Mouse (Mus musculus) kidney, postnatal 14 days (tissue): ENCODE measurements around the gene Mmp14.

Source experiments
- DNase-seq: peaks from one replicate; pipeline ENCODE4 v3.0.0; 2022; ENCODE audit warnings: mixed read lengths

Gene Mmp14

GRCm38 (mm10) chr14:54431334-54432077, at the start of gene Mmp14:
Gene Mmp14 (plus strand): TSS chr14:54431612.
- DNase-seq = peak; percentile 81

- peak; percentile 52 for DNase-seq
These were observed 49.6 kb upstream of the Mmp14 start for GRCm38 (mm10) chr14:54381816-54382215.

- no peak for DNase-seq
These were observed 48.8 kb upstream of the Mmp14 start for GRCm38 (mm10) chr14:54382641-54383040.

- DNase-seq = peak; percentile 65
These were observed 48.0 kb upstream of the Mmp14 start for GRCm38 (mm10) chr14:54383355-54383771.

- DNase-seq = no peak
These were observed 47.0 kb upstream of the Mmp14 start for GRCm38 (mm10) chr14:54384396-54384795.

GRCm38 (mm10) chr14:54385968-54386618, 45.3 kb upstream of the Mmp14 start:
- DNase-seq = peak; percentile 65

GRCm38 (mm10) chr14:54387546-54387945, 43.9 kb upstream of the Mmp14 start:
- peak; percentile 84 for DNase-seq

GRCm38 (mm10) chr14:54390843-54391242, 40.6 kb upstream of the Mmp14 start:
- no peak for DNase-seq

GRCm38 (mm10) chr14:54393794-54394193, 37.6 kb upstream of the Mmp14 start:
- no peak for DNase-seq

- DNase-seq = no peak
These were observed 37.1 kb upstream of the Mmp14 start for GRCm38 (mm10) chr14:54394309-54394708.

GRCm38 (mm10) chr14:54396685-54397084, 34.7 kb upstream of the Mmp14 start:
- no peak for DNase-seq

- no peak for DNase-seq
These were observed 33.4 kb upstream of the Mmp14 start for GRCm38 (mm10) chr14:54397872-54398527.

- DNase-seq = no peak
These were observed 32.9 kb upstream of the Mmp14 start for GRCm38 (mm10) chr14:54398528-54398916.

- peak; percentile 81 for DNase-seq
These were observed 32.5 kb upstream of the Mmp14 start for GRCm38 (mm10) chr14:54398921-54399382.

- no peak for DNase-seq
These were observed 29.7 kb upstream of the Mmp14 start for GRCm38 (mm10) chr14:54401723-54402122.

GRCm38 (mm10) chr14:54408336-54409056, 22.9 kb upstream of the Mmp14 start:
- DNase-seq = peak; percentile 63

GRCm38 (mm10) chr14:54409057-54409645, 22.3 kb upstream of the Mmp14 start:
- DNase-seq = no peak

- DNase-seq = peak; percentile 71
These were observed 21.2 kb upstream of the Mmp14 start for GRCm38 (mm10) chr14:54409980-54410810.

GRCm38 (mm10) chr14:54412000-54412576, 19.3 kb upstream of the Mmp14 start:
- no peak for DNase-seq

- peak; percentile 79 for DNase-seq
These were observed 18.7 kb upstream of the Mmp14 start for GRCm38 (mm10) chr14:54412629-54413170.
